Mouse (Mus musculus): Measurements from ENCODE around the gene Izumo1r. TPM values are rescaled to one million over a fixed set of nuclear protein-coding genes. Genes with fewer than 3 reads are reported as not detected.

The Izumo1r gene
- total and polyA plus RNA-seq, 3 experiments, result not detected

Other genes starting within 250 kb of the Izumo1r start
- gene Piwil4, start 163.2 kb downstream of the Izumo1r start, total RNA-seq (2012; rRNA removed), result 30.8 and 31.7 TPM in 2 replicates
- gene Piwil4, start 163.2 kb downstream of the Izumo1r start, polyA plus RNA-seq (2012; ENCODE audit: insufficient read depth in 1 of 2, insufficient read length in 2 of 2, low read depth in 1 of 2, low replicate concordance in 2 of 2, missing spikeins in 1 of 2), result 10 to 100 TPM in 1 of 2 experiments, not detected in 1; 24.8 TPM
- gene Fut4, start 151.6 kb downstream of the Izumo1r start, total RNA-seq (2012; rRNA removed), result 7.2 and 8.7 TPM in 2 replicates
- 10 to 100 TPM in 1 of 2 experiments, not detected in 1; 11.2 TPM for gene Fut4, start 151.6 kb downstream of the Izumo1r start, polyA plus RNA-seq (2012; ENCODE audit: insufficient read depth in 1 of 2, insufficient read length in 2 of 2, low read depth in 1 of 2, low replicate concordance in 2 of 2, missing spikeins in 1 of 2)
- not detected in 2 replicates for gene 1700012B09Rik, start 132.9 kb downstream of the Izumo1r start, total RNA-seq (2012; rRNA removed)
- not detected for gene 1700012B09Rik, start 132.9 kb downstream of the Izumo1r start, polyA plus RNA-seq (2012; ENCODE audit: insufficient read depth in 1 of 2, insufficient read length in 2 of 2, low read depth in 1 of 2, low replicate concordance in 2 of 2, missing spikeins in 1 of 2)
- 113 and 123 TPM in 2 replicates for gene Mre11a, start 119.3 kb downstream of the Izumo1r start, total RNA-seq (2012; rRNA removed)
- 100 to 1,000 TPM in 1 of 2 experiments, 10 to 100 TPM in 1; 88.1 to 288 TPM for gene Mre11a, start 119.3 kb downstream of the Izumo1r start, polyA plus RNA-seq (2012; ENCODE audit: insufficient read depth in 1 of 2, insufficient read length in 2 of 2, low read depth in 1 of 2, low replicate concordance in 2 of 2, missing spikeins in 1 of 2)
- 96.4 and 108 TPM in 2 replicates for gene Ankrd49, start 119.1 kb downstream of the Izumo1r start, total RNA-seq (2012; rRNA removed)
- gene Ankrd49, start 119.1 kb downstream of the Izumo1r start, polyA plus RNA-seq (2012; ENCODE audit: insufficient read depth in 1 of 2, insufficient read length in 2 of 2, low read depth in 1 of 2, low replicate concordance in 2 of 2, missing spikeins in 1 of 2), result 100 to 1,000 TPM; 108 to 139 TPM
- gene Gpr83, start 43.7 kb downstream of the Izumo1r start, total RNA-seq (2012; rRNA removed), result 0.04 TPM in 1 of 2 replicates, not detected in the other
- gene Gpr83, start 43.7 kb downstream of the Izumo1r start, polyA plus RNA-seq (2012; ENCODE audit: insufficient read depth in 1 of 2, insufficient read length in 2 of 2, low read depth in 1 of 2, low replicate concordance in 2 of 2, missing spikeins in 1 of 2), result not detected
- gene Panx1, start 141.5 kb upstream of the Izumo1r start, total RNA-seq (2012; rRNA removed), result 10.6 and 12.5 TPM in 2 replicates
- 10 to 100 TPM in 1 of 2 experiments, not detected in 1; 20.3 TPM for gene Panx1, start 141.5 kb upstream of the Izumo1r start, polyA plus RNA-seq (2012; ENCODE audit: insufficient read depth in 1 of 2, insufficient read length in 2 of 2, low read depth in 1 of 2, low replicate concordance in 2 of 2, missing spikeins in 1 of 2)
- not detected in 2 replicates for gene Hephl1, start 208.2 kb upstream of the Izumo1r start, total RNA-seq (2012; rRNA removed)
- gene Hephl1, start 208.2 kb upstream of the Izumo1r start, polyA plus RNA-seq (2012; ENCODE audit: insufficient read depth in 1 of 2, insufficient read length in 2 of 2, low read depth in 1 of 2, low replicate concordance in 2 of 2, missing spikeins in 1 of 2), result not detected

Measured in MEL (cell line).